Mouse (Mus musculus): ENCODE results near the gene Iqsec1.

The Iqsec1 gene

DNA sequence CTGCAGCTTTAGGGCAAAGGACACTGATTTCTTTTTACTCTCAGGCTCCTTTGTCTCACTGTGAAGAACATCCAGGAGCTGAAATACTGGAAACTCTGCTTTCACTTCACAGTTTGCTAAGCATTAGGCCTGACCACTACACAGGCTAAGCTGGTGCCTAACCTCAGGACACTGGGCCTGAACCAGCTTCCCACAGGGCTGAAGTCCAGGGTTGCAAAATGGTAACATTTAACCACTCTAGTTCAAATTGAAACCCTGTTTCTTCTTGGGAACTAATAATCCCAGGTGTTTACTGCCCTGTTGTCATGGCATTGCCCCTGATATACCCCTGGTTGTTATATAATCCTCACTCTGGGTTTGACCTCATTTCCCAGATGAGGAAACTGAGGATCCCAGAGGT, 234.8 kb downstream of the Iqsec1 start:
- no peak for DNase-seq

DNA sequence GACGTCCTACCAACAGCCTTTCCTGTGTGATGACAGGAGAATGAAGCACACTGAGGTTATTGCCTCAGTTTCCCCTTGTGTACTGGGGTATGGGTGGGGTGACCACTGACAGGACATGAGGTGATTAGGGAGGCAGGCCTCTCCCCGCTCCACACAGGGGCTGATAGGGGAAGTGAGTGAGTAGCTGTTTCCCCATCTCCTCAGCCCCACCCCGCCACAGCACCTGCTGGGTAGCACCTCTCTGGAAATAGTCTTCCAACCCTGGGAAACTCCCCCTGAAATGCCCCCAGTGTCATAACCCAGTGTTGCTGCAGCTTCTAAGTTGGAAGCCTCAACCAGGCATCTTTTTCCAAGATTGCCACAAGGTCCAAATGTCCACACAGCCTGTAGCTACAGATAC, 236.9 kb downstream of the Iqsec1 start:
- DNase-seq: no peak

DNA sequence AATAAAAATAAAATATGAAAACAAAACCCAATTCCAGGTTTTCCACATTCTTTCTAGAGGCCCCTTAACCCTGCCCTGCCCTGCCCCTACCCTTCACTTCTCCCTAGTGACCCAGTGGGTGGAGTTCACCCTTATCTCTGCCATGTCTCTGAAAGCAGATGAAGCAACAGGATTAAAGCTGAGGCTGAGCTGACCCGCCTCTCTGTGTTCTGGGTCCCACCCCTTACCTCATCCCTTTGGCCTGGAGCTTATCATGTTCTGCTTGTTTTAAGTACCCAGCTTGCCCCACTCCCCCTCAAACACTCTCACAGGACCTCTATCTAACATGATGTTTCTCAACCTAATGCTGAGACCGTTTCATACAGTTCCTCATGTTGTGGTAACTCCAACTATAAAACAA, 238.4 kb downstream of the Iqsec1 start:
- no peak for DNase-seq

DNA sequence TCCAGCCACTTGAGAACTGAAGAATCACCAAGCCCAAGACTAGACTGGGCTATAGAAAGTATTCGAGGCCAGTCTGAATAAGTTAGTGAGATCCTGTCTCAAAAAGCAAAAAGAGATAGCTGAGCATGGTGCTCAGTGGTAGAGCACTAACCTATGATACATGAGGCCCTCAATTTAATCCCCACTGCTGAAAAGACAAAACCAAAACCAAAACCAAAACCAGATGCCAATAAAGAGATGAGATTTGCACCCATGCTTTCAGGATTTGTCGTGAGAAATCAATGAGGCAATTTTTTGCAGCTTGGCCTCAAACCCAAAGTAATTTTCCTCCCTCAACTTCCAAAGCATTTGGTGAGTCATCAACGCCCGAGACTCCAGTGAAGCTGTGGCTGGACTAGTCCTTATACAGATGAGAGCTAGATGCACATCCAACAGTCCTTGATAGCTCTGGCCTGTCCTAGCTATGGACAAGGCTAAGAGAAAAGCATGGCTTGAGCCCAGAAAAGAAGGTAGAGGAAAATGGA, 239.0 kb downstream of the Iqsec1 start:
- no peak for DNase-seq

DNA sequence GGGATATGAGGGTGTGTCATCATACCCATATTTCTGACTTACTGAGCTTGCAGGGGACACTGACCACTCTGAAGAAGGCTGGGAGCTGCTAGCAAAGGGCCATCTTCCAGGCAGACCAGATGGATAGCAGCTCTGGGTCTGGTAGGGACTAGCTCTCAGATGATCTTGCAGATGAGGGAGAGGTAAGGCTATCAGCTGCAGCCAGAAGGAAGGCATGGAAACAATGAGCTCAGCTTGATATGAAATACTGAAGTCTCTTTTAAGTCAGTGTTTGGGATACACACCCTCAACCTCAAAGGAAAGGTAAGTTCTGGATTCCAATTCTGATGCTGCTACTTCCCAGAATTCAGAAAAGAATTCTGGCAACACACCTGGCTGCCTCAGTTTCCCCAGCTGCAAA, 239.5 kb downstream of the Iqsec1 start:
- no peak for DNase-seq

DNA sequence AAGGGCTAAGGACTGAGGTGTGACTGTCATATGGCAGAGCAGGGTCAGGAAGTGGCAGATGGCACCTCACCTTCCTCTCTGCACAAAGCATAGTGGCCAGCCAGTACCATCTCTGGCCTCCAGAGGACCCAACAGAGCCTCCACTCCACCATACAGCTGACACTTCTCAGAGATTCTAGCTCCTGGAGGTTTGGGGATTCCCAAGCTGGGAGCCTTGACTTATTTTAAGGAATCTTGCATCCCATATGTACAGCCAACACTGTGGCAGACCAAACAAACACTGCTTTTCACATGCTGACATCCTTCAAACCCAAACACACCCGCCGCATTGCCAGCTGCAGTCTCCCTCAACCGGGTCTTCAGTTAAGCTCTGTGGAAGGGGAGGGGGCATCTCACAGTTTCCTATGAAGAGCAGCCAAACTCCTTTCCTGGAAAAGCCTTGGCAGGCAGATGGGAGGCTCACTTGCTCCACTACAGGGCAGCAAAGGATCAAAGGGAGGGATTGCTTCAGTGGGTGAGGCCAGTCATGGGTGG, 242.1 kb downstream of the Iqsec1 start:
- DNase-seq: peak; percentile 65 to 68

DNA sequence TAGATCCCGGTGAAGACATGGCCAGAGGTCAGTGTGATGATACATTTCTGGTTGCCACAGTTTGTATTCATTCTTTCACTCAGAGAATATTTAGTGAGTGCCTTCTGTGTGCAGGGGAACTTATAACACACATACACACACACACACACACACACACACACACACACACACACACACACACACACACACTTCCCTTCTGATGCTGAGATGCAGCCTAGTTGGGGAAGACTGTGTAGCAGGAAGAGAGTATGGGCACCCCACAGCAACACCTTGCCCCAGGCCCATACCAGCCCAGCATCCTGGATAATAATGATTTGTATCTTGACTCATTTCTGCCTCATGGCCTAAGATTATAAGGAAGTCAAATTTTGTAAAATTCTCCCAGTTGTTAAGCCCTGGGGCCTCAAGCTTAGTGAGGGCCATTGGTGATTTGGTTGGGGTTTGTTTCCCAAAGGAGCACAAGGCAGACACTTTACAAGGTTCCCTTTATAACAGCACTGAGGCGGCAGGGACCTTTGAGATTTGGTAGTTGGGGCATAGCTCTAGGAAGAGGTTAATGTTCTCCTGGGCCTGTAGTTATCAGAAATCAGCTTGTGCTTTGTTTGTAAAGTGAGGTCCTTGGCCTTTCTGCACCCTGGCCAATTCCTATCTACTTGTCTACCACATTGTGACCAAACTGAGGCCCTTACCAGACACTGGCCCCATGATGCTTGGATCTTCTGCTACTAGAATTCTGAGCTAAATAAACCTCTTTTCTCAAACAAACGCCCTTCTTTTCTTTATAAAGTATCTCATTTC, 242.9 kb downstream of the Iqsec1 start:
- DNase-seq: no peak

DNA sequence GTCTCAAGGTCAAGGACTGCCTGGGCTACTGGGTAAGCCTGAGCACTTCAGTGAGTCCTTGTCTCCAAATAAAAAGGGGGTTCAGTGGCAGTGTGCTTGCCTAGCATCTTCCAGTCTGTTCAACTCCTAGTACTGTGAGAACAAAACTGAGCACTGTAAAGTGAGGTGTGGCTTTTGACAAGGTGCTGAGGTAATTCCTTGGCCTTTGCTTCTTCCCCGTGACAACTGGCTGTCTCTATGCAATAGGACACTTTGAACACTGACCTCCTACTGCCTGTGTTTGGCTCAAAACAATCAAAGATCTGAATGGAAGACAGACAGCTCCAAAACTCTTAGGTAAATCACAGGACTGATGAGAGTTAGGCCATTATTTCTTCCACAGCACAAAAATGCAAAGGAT, 246.0 kb downstream of the Iqsec1 start:
- DNase-seq: no peak

DNA sequence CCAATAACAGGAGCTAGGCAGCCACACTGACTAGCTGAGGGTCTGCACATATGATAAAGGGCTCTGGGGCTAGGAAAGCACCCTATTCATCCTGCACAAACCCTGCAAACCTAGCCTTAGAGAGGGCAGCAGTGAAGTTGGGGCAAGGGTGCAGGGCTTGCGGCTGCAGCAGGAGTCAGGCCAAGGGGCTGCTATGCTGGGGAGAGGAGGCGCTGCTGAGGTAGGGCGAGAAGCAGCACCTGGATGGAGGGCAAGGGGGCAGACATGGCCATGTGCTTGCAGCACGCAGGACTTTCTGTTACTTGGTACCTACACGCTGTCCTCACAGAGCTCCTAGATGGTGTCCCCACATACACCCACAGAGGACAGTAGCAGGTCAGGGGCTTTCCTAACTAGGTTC, 246.8 kb downstream of the Iqsec1 start:
- no peak for DNase-seq

DNA sequence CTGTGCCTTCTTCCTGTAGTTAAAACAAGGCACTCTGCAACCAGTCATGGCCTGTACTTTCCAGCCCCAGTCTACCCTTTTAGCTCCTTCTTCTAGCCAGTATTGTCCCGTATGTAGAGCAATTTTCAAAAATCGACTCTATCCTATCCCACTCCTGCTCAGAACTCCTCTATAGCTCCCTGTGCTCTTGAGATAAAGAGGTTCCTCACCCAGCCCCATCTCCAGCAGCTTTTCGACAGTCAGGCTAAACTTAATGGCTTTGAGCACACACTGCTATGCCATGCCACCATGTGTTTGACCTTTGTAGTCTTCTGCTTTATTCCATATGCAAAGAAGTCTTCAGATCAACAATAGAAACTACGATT, 247.4 kb downstream of the Iqsec1 start:
- no peak for DNase-seq

DNA sequence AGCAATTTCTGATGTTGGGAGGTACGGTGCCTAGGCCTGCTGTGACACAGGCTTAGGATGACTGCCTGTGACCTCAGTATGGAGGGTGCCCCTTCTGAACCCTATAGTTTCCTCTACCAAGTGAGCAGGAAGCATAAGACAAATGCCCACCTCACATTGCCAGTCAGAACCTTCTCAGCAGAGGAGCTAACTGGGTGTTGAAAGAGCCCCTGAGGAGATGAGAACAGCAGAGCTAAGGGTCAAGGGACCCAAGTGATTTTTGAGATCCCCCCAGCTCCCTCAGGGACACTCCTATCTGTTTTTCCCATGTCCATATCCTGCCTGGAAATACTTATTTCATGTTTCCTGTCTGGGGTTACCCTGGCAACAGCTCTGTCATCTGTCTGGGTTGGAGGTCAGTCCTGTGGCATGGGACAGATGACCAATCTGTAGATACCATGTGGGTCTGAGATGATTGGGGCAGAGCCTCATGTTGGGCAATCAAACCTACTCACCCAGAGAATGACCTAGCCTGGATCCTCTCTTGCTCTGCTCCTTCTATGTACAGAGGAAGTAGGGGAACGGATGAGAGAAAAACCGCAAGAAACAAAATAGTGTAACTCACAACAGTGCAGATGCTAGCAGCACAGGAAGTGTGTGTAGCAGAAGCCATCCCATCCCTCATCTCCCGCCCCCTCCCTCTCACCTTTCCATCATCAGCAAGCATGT, 248.0 kb downstream of the Iqsec1 start:
- no peak for DNase-seq

DNA sequence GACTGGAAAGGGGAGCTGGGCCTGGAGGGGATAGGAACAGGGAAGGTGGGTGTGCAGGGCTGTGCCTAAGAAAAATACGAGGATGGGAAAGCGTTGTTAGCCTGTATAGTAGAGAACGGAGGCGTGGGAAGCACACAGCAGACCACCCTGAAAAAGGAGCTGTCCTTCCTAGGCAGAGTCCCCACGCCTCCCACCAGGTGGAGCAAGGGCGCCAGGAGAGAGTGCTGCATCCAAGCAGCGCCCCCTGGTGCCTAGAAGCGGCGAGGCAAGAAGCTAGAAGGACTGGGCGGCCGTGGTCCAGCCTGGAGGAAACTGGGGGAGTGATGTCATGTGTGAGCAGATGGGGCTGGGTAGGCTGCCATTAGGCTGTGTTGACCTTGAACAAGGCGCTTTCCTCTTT, 251.1 kb downstream of the Iqsec1 start:
- DNase-seq: peak; percentile 97 to 99

DNA sequence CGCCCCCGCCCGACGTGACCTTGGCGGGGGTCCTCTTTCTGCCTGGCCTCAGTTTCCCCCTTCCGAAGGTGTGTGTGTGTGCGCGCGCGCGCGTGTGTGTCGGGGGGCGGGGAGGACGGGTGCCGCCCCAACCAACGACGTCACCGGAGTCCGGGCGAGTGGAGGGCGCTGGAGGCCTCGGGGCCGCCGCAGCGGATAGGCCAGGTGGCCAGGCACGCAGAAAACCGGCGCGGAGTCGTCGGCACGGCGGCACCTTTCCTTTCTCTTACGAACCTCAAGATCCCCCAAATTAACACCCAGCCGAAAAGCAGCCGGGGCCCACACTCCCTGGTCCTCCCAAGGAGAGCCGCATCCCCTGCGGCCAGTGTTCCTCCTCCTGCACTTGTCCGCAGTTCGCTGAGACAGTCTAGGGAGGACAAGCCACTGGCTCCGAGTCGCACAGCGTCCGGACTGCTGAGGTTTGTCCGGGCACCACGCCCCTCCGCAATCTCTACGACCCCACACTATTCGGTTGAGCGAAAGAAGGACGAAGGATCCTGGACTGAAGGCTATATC, 251.7 kb downstream of the Iqsec1 start:
- peak; percentile 76 to 81 for DNase-seq

DNA sequence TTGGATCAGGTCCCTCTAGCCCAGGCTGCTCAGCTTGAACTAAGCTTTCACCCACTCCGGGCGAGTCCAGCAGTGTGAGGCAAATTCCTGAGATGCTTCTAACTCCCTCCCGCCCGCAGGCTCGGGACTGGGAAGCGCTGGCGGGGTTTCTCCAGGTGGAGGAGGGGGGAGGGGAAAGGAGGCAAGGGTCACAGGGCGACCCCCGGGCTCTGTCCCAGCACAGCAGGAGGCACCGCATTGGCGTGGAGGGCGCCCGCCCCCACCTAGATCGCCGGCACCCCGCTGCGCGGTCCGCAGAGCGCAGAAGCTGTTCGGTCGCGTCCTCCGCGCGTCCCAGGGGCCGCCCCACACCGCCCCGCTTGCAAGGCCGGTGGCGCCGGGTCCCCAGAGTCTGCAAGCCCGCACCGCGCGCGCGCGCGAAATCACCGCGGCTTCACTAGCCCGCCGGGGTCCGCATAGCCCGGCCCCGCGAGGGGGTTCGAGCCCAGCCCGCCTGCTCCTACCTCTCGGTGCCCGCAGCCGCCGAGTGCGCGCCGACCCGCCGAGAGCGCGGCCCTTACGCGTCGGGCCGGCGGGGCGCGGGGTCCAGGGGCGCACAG, 252.3 kb downstream of the Iqsec1 start:
- DNase-seq: peak; percentile 65 to 68

DNA sequence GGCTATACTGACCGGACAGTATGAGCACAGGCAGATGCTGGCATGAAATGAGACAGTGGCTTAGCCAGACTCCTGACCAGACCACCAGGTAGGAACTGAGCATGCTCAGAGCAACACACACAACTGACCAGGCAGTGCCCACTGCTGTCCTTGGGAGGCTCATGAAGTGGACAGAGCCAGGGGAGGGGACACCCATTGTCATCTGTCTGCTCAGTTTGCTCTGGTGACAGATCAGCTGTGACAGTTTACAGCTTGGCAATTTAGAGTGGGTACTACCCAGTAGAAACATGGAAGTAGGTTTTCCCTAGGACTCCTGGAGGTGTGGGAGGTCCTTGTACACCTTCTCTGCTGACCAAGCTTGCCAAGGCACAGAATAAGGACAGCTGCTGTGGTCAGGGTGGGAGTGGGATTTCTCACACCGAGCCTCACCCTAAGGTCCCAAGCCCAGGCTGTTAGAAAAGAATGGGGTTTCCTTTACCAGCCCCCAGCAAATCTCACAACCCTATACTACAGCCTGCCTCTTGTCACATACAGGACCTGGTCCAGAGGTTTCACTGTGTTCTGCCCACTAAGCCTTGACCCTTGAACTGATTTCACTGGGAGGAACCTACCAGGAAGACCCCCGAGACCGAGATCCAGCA, 253.0 kb downstream of the Iqsec1 start:
- DNase-seq: no peak

DNA sequence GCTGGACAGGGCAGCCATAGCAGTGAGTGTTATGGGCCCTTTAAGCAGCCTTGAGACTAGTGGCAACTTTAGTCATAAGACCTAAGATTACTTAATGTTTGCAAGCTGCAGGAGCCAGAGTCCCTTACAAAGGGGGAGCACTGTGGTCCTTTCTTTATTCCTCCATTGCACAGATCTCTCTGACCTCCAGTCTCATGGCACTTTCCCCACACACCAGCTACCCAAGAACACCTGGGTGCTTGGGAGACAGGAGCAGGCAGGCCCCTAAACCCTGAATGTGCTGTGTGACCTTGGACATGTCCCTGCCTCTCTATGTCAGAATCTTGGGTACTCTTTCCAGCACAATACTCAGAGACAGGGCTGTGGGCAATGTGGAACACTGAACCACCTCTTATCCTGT, 253.7 kb downstream of the Iqsec1 start:
- no peak for DNase-seq

DNA sequence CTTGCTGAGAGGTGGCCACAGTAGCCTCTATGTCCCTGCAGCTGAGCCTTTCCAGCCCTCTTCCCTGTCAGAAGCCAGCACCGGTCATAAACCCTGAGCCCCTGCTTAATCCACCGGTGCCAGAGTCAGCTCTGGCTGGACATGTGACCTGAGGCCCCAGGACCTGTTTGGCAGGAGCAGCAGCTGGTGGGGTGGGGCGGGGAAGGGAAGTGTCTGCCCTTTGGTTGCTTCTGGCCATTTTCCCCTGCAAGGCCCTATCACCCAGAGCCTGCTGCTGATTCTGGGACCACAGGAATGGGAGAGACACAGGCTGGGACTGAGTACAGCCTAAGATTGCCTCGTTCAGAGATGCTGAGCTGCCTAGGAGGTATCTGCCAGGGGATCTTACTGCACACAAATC, 257.2 kb downstream of the Iqsec1 start:
- no peak for DNase-seq

DNA sequence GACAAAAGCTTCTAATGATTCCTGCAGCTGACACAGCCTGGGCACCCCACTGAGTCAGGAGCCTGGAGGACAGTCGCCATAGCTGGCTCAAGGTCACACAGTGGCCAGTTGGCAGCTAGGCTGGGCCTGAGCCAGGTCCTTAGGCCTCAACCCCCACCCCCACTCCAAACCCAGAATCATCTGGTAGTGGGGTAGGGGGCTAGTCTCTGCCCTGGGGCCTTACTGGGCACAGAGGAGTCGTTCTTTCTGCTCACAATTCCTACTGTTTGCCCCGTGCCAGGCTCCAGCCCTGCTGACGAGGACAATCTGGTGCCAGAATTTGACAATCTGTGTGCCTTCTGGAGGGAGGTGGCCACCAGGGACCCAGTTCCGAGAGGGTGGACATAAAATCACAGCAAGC, 258.7 kb downstream of the Iqsec1 start:
- peak; percentile 67 to 69 for DNase-seq

DNA sequence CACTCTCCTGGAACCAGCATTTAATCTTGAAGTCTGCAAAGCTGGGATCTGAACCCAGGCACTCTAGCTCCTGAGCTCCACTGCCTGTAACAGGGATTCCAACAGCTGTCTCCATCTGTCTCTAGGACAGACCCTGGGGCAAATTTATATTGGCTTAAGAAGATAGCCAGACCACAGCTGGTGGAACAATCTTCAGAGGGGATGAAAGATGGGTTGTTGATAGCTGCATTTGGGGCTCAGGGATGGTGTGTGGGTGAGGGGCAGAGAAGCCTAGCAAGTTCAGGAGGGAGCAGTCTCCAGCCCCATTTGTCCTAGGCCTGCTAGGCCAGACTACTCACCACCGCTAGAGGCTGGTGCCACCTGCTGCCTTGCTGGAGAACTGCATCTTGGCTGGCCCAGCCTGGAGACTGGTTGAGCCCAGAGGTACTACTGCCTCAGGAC, 260.0 kb downstream of the Iqsec1 start:
- peak; percentile 94 for DNase-seq

DNA sequence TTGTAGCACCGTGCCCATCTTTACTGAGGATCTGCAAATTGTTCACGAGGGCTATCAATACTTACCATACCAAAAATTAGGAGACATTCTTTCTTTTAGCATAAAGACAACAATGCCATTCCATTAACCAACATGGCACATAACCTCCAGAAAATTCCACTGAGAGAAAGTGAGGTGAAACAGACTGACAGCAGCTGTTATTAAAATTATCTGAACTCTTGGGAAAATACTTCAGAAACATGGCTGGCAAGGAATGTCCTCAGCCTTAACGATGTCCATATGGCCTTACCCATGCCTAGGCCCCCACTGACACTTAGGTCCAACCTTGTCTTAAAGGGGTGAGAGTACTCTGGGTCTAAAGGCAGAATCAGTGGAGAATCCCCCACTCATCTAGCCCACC, 260.7 kb downstream of the Iqsec1 start:
- no peak for DNase-seq

DNA sequence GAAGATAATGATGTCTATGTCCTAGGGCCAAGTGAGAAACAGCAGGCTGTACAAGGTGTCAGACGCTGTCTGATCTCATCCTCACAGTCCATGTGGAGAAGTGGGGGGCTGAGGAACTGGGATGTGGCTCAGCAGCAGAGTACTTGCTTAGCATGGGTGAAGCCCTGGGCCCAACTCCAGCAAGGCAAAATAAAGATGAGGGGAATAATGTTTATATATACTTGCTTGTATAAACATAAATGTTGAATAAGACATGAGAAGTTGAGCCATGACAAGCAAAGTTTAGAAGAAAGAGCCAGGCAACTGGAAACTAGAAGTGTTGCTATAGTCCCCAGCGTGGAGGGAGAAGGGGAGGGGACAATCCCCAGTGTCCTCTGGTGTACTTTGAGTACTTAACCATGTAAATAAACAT, 261.8 kb downstream of the Iqsec1 start:
- DNase-seq: no peak

DNA sequence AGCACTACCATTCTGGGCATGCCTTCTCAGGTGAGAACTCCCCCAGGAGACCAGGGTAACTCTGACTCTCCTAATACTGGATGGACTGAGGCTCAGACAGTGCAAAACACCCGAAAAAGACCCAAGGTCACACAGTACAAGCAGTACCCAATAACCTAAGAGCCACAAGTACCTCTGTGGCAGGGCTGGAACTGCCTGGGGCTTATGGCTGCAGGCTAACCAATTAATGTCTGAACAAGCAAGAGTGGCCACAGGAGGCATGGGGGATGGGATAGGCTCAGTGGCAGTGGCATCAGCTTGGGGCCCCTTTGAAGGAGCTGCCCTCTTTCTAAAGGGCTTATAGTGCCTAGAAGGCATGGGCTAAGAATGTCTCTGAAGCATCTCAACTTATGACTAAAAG, 263.0 kb downstream of the Iqsec1 start:
- no peak for DNase-seq

DNA sequence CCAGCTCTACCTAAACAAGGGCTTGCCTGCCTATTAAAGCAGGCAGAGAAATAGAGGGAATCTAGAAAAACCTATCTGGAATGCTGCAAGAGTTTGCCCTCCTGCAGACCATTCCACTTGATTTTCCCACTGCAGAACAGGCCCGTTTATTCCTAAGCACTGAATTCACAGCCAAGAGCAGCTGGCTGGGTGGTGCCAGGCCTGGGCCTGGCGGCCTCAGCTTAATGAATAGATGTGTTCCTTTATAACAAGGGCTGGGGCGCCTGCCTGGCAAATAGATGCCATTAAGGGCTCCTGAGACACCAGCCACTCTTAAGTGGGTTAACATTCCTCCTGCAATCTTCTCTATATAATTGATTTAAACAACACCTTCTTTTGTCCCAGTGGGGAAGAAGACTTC, 265.5 kb downstream of the Iqsec1 start:
- no peak for DNase-seq
